Mouse (Mus musculus) CH12.LX (cell line): ENCODE measurements around the gene Gsg1l. TPM values are rescaled to one million over a fixed set of nuclear protein-coding genes. Genes with fewer than 3 reads are reported as not detected.

ENCODE experiments used
- DNase-seq: peaks from one replicate; pipeline ENCODE4 v3.0.0-alpha.2; 2013; ENCODE audit errors: extremely low read depth
- H3K27ac ChIP-seq: 2 replicates; pipeline ENCODE4 v1.5.1; 2012; ENCODE audit warnings: low read depth, mild to moderate bottlenecking, control low read depth, moderate library complexity; ENCODE audit not compliant: insufficient read depth
- H3K27me3 ChIP-seq: replicated peaks from 2 replicates; pipeline ENCODE3; 2012; ENCODE audit warnings: inconsistent platforms
- H3K36me3 ChIP-seq, 2 experiments: replicated peaks in 1 of 2; 2 replicates each; pipeline versions ENCODE3 to v1.6.1; 2012; ENCODE audit warnings: inconsistent platforms in 1 of 2, low read length in 1 of 2, mild to moderate bottlenecking in 1 of 2, mixed read lengths in 1 of 2, moderate library complexity in 1 of 2; ENCODE audit not compliant: control insufficient read depth in 1 of 2, insufficient read depth in 1 of 2
- H3K4me1 ChIP-seq, 2 experiments: 2 replicates each; pipeline ENCODE4 v1.6.1; 2012; ENCODE audit warnings: inconsistent platforms in 1 of 2, moderate library complexity in 1 of 2; ENCODE audit not compliant: insufficient read depth in 2 of 2, control insufficient read depth in 1 of 2
- H3K4me2 ChIP-seq: 2 replicates; pipeline ENCODE4 v1.6.1; 2012; ENCODE audit warnings: low read depth, mild to moderate bottlenecking, control low read depth; ENCODE audit not compliant: poor library complexity, insufficient read depth, severe bottlenecking
- H3K4me3 ChIP-seq, 3 experiments: fragments of 150-350 bp in 1 of 3; sonication (generic) in 1 of 3; replicated peaks in 1 of 3; 2 replicates each; pipeline versions ENCODE3 to v1.5.1; 2011 to 2012; ENCODE audit warnings: low read depth in 2 of 3, low read length in 2 of 3, mild to moderate bottlenecking in 2 of 3, moderate library complexity in 2 of 3, control low read depth in 1 of 3, improper control_type of control experiment in 1 of 3, inconsistent platforms in 1 of 3, mixed read lengths in 1 of 3; ENCODE audit not compliant: poor library complexity in 1 of 3
- H3K79me2 ChIP-seq: replicated peaks from 2 replicates; pipeline ENCODE4 v1.6.1; 2012; ENCODE audit warnings: mild to moderate bottlenecking, moderate library complexity; ENCODE audit not compliant: control insufficient read depth, poor library complexity, insufficient read depth, severe bottlenecking; ENCODE audit errors: extremely low read depth
- H3K9ac ChIP-seq: 2 replicates; pipeline ENCODE4 v1.6.1; 2012; ENCODE audit warnings: low read depth, mild to moderate bottlenecking, control low read depth, moderate library complexity; ENCODE audit not compliant: insufficient read depth
- H3K9me3 ChIP-seq: replicated peaks from 2 replicates; pipeline ENCODE3; 2012; ENCODE audit warnings: low read length, inconsistent platforms, mixed read lengths
- CHD2 ChIP-seq: IDR thresholded peaks from 2 replicates; pipeline ENCODE4 v1.6.1; 2011; ENCODE audit warnings: low read length, improper control_type of control experiment
- CTCF ChIP-seq, 2 experiments: IDR thresholded peaks in 1 of 2; conservative IDR thresholded peaks in 1 of 2; 2 replicates each; pipeline ENCODE4 v1.5.1; 2011 to 2012; ENCODE audit warnings: low read depth in 2 of 2, low read length in 2 of 2, improper control_type of control experiment in 1 of 2, inconsistent platforms in 1 of 2, mild to moderate bottlenecking in 1 of 2, moderate library complexity in 1 of 2
- ETS1 ChIP-seq: conservative IDR thresholded peaks from 2 replicates; pipeline ENCODE4 v1.6.1; 2012; ENCODE audit warnings: low read depth, mild to moderate bottlenecking, inconsistent platforms, low read length, improper control_type of control experiment, moderate library complexity
- HCFC1 ChIP-seq: IDR thresholded peaks from 2 replicates; pipeline ENCODE4 v1.6.1; 2012; ENCODE audit warnings: low read depth, mild to moderate bottlenecking, inconsistent platforms, low read length, improper control_type of control experiment
- IRF4 ChIP-seq: IDR thresholded peaks from 2 replicates; pipeline ENCODE4 v1.6.1; 2014; ENCODE audit warnings: low read depth, mild to moderate bottlenecking, inconsistent platforms, low read length, improper control_type of control experiment
- JUND ChIP-seq: conservative IDR thresholded peaks from 2 replicates; pipeline ENCODE4 v1.6.1; 2011; ENCODE audit warnings: low read depth, low read length, improper control_type of control experiment
- MAFK ChIP-seq: IDR thresholded peaks from 2 replicates; pipeline ENCODE4 v1.6.1; 2011; ENCODE audit warnings: low read length, improper control_type of control experiment; ENCODE audit not compliant: insufficient replicate concordance
- MAZ ChIP-seq: IDR thresholded peaks from 2 replicates; pipeline ENCODE4 v1.6.1; 2012; ENCODE audit warnings: low read depth, mild to moderate bottlenecking, inconsistent platforms, low read length, improper control_type of control experiment, moderate library complexity
- MEF2A ChIP-seq: IDR thresholded peaks from 2 replicates; pipeline ENCODE4 v1.6.1; 2014; ENCODE audit warnings: low read depth, mild to moderate bottlenecking, inconsistent platforms, low read length, improper control_type of control experiment, borderline replicate concordance
- MXI1 ChIP-seq: IDR thresholded peaks from 2 replicates; pipeline ENCODE4 v1.6.1; 2011; ENCODE audit warnings: mild to moderate bottlenecking, low read depth, low read length, improper control_type of control experiment
- MYC ChIP-seq: IDR thresholded peaks from 2 replicates; pipeline ENCODE4 v1.6.1; 2011; ENCODE audit warnings: low read depth, mild to moderate bottlenecking, improper control_type of control experiment, low read length
- NELFE ChIP-seq: IDR thresholded peaks from 2 replicates; pipeline ENCODE4 v1.6.1; 2011; ENCODE audit warnings: low read depth, low read length, improper control_type of control experiment
- NRF1 ChIP-seq: IDR thresholded peaks from 2 replicates; pipeline ENCODE4 v1.6.1; 2014; ENCODE audit warnings: low read depth, mild to moderate bottlenecking, inconsistent platforms, low read length, improper control_type of control experiment, moderate library complexity
- POLR2A ChIP-seq: IDR thresholded peaks from 2 replicates; pipeline ENCODE4 v1.6.1; 2011; ENCODE audit warnings: low read depth, mild to moderate bottlenecking, improper control_type of control experiment, low read length
- RCOR1 ChIP-seq: conservative IDR thresholded peaks from 2 replicates; pipeline ENCODE4 v1.6.1; 2012; ENCODE audit warnings: low read depth, mild to moderate bottlenecking, inconsistent platforms, low read length, improper control_type of control experiment
- SIN3A ChIP-seq: IDR thresholded peaks from 2 replicates; pipeline ENCODE4 v1.6.1; 2012; ENCODE audit warnings: low read length, improper control_type of control experiment, inconsistent platforms
- SMC3 ChIP-seq: IDR thresholded peaks from 2 replicates; pipeline ENCODE4 v1.6.1; 2011; ENCODE audit warnings: low read depth, low read length, improper control_type of control experiment
- TBP ChIP-seq: conservative IDR thresholded peaks from 2 replicates; pipeline ENCODE4 v1.6.1; 2011; ENCODE audit warnings: low read depth, low read length, improper control_type of control experiment
- USF1 ChIP-seq: IDR thresholded peaks from 2 replicates; pipeline ENCODE4 v1.6.1; 2014; ENCODE audit warnings: low read depth, mild to moderate bottlenecking, inconsistent platforms, low read length, improper control_type of control experiment
- ZC3H11A ChIP-seq: IDR thresholded peaks from 2 replicates; pipeline ENCODE4 v1.6.1; 2012; ENCODE audit warnings: low read depth, mild to moderate bottlenecking, inconsistent platforms, low read length, improper control_type of control experiment
- ZKSCAN1 ChIP-seq: IDR thresholded peaks from 2 replicates; pipeline ENCODE4 v1.6.1; 2012; ENCODE audit warnings: low read depth, inconsistent platforms, low read length, improper control_type of control experiment, borderline replicate concordance
- ZMIZ1 ChIP-seq: IDR thresholded peaks from 2 replicates; pipeline ENCODE4 v1.6.1; 2012; ENCODE audit warnings: low read depth, mild to moderate bottlenecking, inconsistent platforms, low read length, improper control_type of control experiment
- ZNF384 ChIP-seq: IDR thresholded peaks from 2 replicates; pipeline ENCODE4 v1.6.1; 2012; ENCODE audit warnings: low read depth, low read length, improper control_type of control experiment, inconsistent platforms
- dilution Hi-C: fragments of 300-500 bp; cut with MboI; formaldehyde crosslinking; loops from 2 replicates; pipeline ENCODE4 v1.14.3; 2020; ENCODE audit warnings: low sequenced_read_pairs; ENCODE audit not compliant: extremely low pct_unique_long_range_greater_than_20kb, extremely low pct_ligation_motif_present
- in situ Hi-C: fragments of 300-500 bp; cut with MboI; formaldehyde crosslinking; loops from 3 replicates; pipeline ENCODE4 v1.14.3; 2019; ENCODE audit warnings: low sequenced_read_pairs, low pct_ligation_motif_present, low pct_unique_long_range_greater_than_20kb, mixed read lengths
- polyA plus RNA-seq: library from polyadenylated mRNA; unstranded; fragments of >175 nt; gene quantifications from 2 replicates; pipeline ENCODE4 v1.2.1, GENCODE M21; 2012; ENCODE audit warnings: low read depth; ENCODE audit not compliant: insufficient read length
- total RNA-seq, 2 experiments: library from RNA; depleted of rRNA; stranded (reverse); fragments of 300-350 nt in 1 of 2; fragments of >200 nt in 1 of 2; gene quantifications; 2 replicates each; pipeline ENCODE4 v1.2.3; 2012 to 2014

Gene Gsg1l
- total and polyA plus RNA-seq, 3 experiments = not detected

DNA sequence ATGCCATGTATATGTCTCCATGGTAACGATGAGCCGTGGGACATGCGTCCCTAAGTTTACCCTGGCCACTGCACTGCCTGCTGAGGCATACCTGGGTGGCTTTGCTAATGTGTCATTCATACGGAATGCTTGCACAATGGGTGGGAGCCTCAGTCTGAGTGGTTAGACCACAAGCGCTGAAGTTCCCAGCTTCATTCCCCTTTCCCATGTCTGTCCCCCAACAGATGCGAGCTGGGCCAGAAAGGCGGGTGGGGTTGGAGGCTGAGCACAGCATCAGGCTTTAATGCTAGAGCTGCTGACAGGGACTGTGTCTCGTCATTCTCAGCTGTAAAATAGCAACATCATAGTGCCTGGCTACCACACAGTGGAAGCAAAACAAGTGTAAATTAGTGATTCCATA lies 136.3 kb downstream of the Gsg1l start:
- dilution Hi-C loops (no loop called here), in situ Hi-C loops (no loop called here)
- Histone ChIP-seq H3K27ac (no peak overlapping the region), H3K4me2 (no peak overlapping the region), H3K9ac (no peak overlapping the region), H3K4me1 (peaks cover 0 to 9% of the 10 kb centered on the region in 2 experiments; a peak in 2 of 4 replicates), H3K36me3 (no peaks in the 10 kb centered on the region), H3K79me2 (no peaks in the 10 kb centered on the region), H3K4me3 (no peak overlapping the region), H3K9me3 (peaks cover 3% of the 10 kb centered on the region), H3K27me3 (peaks cover 27% of the 10 kb centered on the region)
- TF ChIP-seq MXI1 = no peak
- TF ChIP-seq ETS1 = no peak
- TF ChIP-seq USF1 = no peak
- no peak for TF ChIP-seq MEF2A
- TF ChIP-seq CHD2 = no peak
- no peak for TF ChIP-seq ZMIZ1
- no peak for DNase-seq

DNA sequence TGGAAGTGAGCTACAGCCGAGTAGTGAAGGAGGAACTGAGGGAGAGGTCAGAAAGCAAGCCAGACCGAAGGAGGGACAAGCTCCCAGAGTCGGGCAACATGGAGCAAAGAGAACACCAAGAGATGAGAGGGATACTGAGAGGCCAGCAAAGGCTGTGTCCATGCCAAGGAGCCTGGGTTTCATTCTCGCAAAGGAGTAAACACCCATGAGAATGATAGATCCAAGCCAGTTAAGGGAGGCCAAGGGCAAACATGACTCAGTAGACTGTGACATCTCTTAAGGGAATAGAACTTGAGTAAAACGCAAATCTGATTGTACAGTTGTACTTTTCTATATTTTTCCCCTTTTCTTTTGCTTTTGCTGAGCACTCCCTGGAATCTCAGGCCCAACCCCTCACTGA lies 137.6 kb downstream of the Gsg1l start:
- H3K9ac ChIP-seq = no peak overlapping the region
- in situ Hi-C loops (no loop called here), dilution Hi-C loops (no loop called here)
- H3K4me1 ChIP-seq = peaks cover 0 to 9% of the 10 kb centered on the region in 2 experiments; a peak in 2 of 4 replicates
- H3K36me3 ChIP-seq = no peaks in the 10 kb centered on the region
- H3K27me3 ChIP-seq = peaks cover 17% of the 10 kb centered on the region
- no peak overlapping the region for H3K27ac ChIP-seq
- no peak for DNase-seq
- no peaks in the 10 kb centered on the region for H3K79me2 ChIP-seq
- H3K9me3 ChIP-seq = no peaks in the 10 kb centered on the region
- no peak overlapping the region for H3K4me2 ChIP-seq
- TF ChIP-seq ETS1 (no peak), ZKSCAN1 (no peak), JUND (no peak), POLR2A (no peak), HCFC1 (no peak), USF1 (no peak), CHD2 (no peak)
- TF ChIP-seq, all 38 proteins: peak for 0
- H3K4me3 ChIP-seq = no peak overlapping the region

DNA sequence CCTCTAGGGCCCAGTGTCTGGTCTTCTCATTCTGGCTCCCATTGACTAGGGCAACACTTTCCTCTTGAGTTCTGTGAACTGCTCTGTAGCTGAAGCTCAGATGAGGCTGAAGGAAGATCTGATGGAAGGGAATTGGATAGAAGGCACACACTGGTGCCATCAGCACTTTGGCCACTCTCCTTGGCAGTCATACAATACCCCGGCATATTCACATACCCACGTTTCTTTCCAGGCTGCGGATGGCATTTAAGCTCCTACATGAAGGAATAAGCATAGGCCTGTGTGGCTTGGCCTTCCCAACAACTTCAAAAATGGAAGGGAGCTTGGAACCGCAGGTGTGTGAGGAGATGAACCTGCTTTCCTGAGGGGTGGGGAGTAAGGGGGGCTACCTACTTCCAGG lies 138.7 kb downstream of the Gsg1l start:
- H3K9me3 ChIP-seq = no peaks in the 10 kb centered on the region
- dilution Hi-C loops (no loop called here), in situ Hi-C loops (no loop called here)
- H3K79me2 ChIP-seq = no peaks in the 10 kb centered on the region
- H3K27ac ChIP-seq = no peak overlapping the region
- DNase-seq = no peak
- no peak overlapping the region for H3K4me3 ChIP-seq
- TF ChIP-seq ZKSCAN1 (no peak), POLR2A (no peak), USF1 (no peak), SMC3 (no peak), NELFE (no peak), ZMIZ1 (no peak), HCFC1 (no peak), MXI1 (no peak), IRF4 (no peak), SIN3A (no peak), MAZ (no peak), CTCF (conservative IDR thresholded peaks at IDR 0.05 in 1 of 2, IDR thresholded peaks at IDR 0.05 in 1 of 2; ENCODE audit: low read depth in 2 of 2, low read length in 2 of 2) (no peak), ZC3H11A (no peak), ZNF384 (no peak), MAFK (no peak), TBP (no peak), NRF1 (no peak), RCOR1 (no peak), MYC (no peak), CHD2 (no peak)
- H3K4me2 ChIP-seq = no peak overlapping the region
- H3K36me3 ChIP-seq = no peaks in the 10 kb centered on the region
- peaks cover 0 to 9% of the 10 kb centered on the region in 2 experiments; a peak in 2 of 4 replicates for H3K4me1 ChIP-seq
- H3K9ac ChIP-seq = no peak overlapping the region
- H3K27me3 ChIP-seq = peaks cover 8% of the 10 kb centered on the region
